27 mouse cellular contexts compared by ENCODE assay signal in genomic region chr1:24347621-24348160, GRCm38 (mm10).
DNase-seq lines count a peak whose midpoint lies in the region; ATAC-seq lines count a peak whose summit lies in the region.
"Had no signal": no experiment of that assay in that cellular context is flagged by ENCODE, and none has a peak within 500 bp of the region (broad histone marks: within the 10 kb centered on the region; RNA-seq: fewer than 3 reads in every experiment).

No protein-coding gene starts in this region.

- H3K27ac ChIP-seq in kidney, embryonic 15.5 days = no peak overlapping the region
- H3K27ac ChIP-seq: embryonic facial prominence, embryonic 12.5 days; embryonic facial prominence, embryonic 15.5 days; gastrocnemius, adult 2 months; heart, embryonic 15.5 days; hindbrain, embryonic 10.5 days; hindbrain, embryonic 13.5 days had no signal

- no peak for ATAC-seq in kidney, embryonic 15.5 days (replicated peaks; ENCODE audit: low FRiP score)
- ATAC-seq: CD4-positive, CD25-positive, alpha-beta regulatory T cell, adult 4 months; forebrain, embryonic 14.5 days; forebrain, postnatal 0 days; hindbrain, embryonic 16.5 days had no signal

- DNase-seq in kidney, adult 8-10 months = peak; percentile 29 to 50
- peak; percentile 29 to 50 for DNase-seq in kidney, postnatal 36 days
- no peak for DNase-seq in kidney, adult 18-20 months
- peak; percentile 52 for DNase-seq in ZHBTc4 (ENCODE audit: low read depth, low spot score)
- DNase-seq in lung, postnatal 14 days = no peak
- DNase-seq: adrenal gland, adult 2 months; adrenal gland, postnatal 14 days; cerebellum, adult 11 months; cerebellum, adult 2 months; cerebellum, adult 9-11 months; cerebellum, postnatal 25 days; forebrain, postnatal 0 days; gastrocnemius, adult 2 months; gastrocnemius, postnatal 14 days; heart, adult 11 months; heart, postnatal 10 days; heart, postnatal 36 days had no signal

- no peaks in the 10 kb centered on the region for H3K4me1 ChIP-seq in kidney, embryonic 15.5 days
- H3K4me1 ChIP-seq: embryonic facial prominence, embryonic 12.5 days; embryonic facial prominence, embryonic 15.5 days; heart, embryonic 15.5 days; hindbrain, embryonic 10.5 days had no signal

- no peaks in the 10 kb centered on the region for H3K27me3 ChIP-seq in kidney, embryonic 15.5 days
- H3K27me3 ChIP-seq: embryonic facial prominence, embryonic 12.5 days; embryonic facial prominence, embryonic 15.5 days; heart, embryonic 15.5 days; hindbrain, embryonic 13.5 days had no signal

- no peaks in the 10 kb centered on the region for H3K9me3 ChIP-seq in kidney, embryonic 15.5 days (replicated peaks)
- H3K9me3 ChIP-seq: embryonic facial prominence, embryonic 12.5 days; embryonic facial prominence, embryonic 15.5 days; heart, embryonic 15.5 days; hindbrain, embryonic 10.5 days; hindbrain, embryonic 13.5 days had no signal

- WGBS in kidney, embryonic 15.5 days = 69% methylated on average over 5 of the region's 5 CpGs

- H3K4me2 ChIP-seq in kidney, embryonic 15.5 days = no peak overlapping the region
- H3K4me2 ChIP-seq: embryonic facial prominence, embryonic 12.5 days; embryonic facial prominence, embryonic 15.5 days; heart, embryonic 11.5 days; heart, embryonic 15.5 days; hindbrain, embryonic 13.5 days had no signal

- H3K36me3 ChIP-seq in kidney, embryonic 15.5 days = no peaks in the 10 kb centered on the region
- H3K36me3 ChIP-seq: embryonic facial prominence, embryonic 12.5 days; embryonic facial prominence, embryonic 15.5 days; heart, embryonic 15.5 days; hindbrain, embryonic 10.5 days; hindbrain, embryonic 13.5 days had no signal

- no peak overlapping the region for H3K4me3 ChIP-seq in kidney, embryonic 15.5 days (replicated peaks)
- H3K4me3 ChIP-seq: embryonic facial prominence, embryonic 12.5 days; embryonic facial prominence, embryonic 15.5 days; gastrocnemius, adult 2 months; heart, embryonic 15.5 days; hindbrain, embryonic 10.5 days; hindbrain, embryonic 13.5 days had no signal

- no peak overlapping the region for H3K9ac ChIP-seq in kidney, embryonic 15.5 days
- H3K9ac ChIP-seq: embryonic facial prominence, embryonic 12.5 days; embryonic facial prominence, embryonic 15.5 days; forebrain, postnatal 0 days; heart, embryonic 15.5 days; hindbrain, embryonic 13.5 days had no signal

Comparison
In these comparisons a context has a peak if more than half of its experiments do, and no peak if none do; other contexts are left out.
1. DNase-seq: peak in kidney, adult 8-10 months (2 of 2), kidney, postnatal 36 days (2 of 2) and ZHBTc4 (single experiment); none in kidney, adult 18-20 months (single experiment) and lung, postnatal 14 days (single experiment).